Mouse (Mus musculus): Measurements from ENCODE around the gene Pappa2. TPM values are rescaled to one million over a fixed set of nuclear protein-coding genes. Genes with fewer than 3 reads are reported as not detected.
A peak's percentile ranks its signal among the peaks of the same experiment; 100 is the strongest.

Pappa2 gene
- polyA plus RNA-seq, 1 experiment from 2014 or later: 0.77 TPM

GRCm38 (mm10) chr1:158713301-158714095 lies 266.8 kb downstream of the Pappa2 start:
- H3K27ac ChIP-seq (ENCODE audit: low read depth, low read length): no peak overlapping the region
- ATAC-seq (ENCODE audit: low FRiP score, low TSS enrichment): no peak; the same call in 1 of the 2 replicates
- H3K4me3 ChIP-seq (ENCODE audit: low read length): no peak overlapping the region
- no peak overlapping the region for H3K9ac ChIP-seq (ENCODE audit: low read depth, low read length)
- no peaks in the 10 kb centered on the region for H3K4me1 ChIP-seq (ENCODE audit: control insufficient read depth, insufficient read depth, low read length)
- no peaks in the 10 kb centered on the region for H3K36me3 ChIP-seq (ENCODE audit: control insufficient read depth, insufficient read depth, low read length)
- no peaks in the 10 kb centered on the region for H3K9me3 ChIP-seq (ENCODE audit: control insufficient read depth, low read length)
- 37% methylated on average over 5 of the region's 5 CpGs for WGBS
- no peak overlapping the region for H3K4me2 ChIP-seq (replicated peaks; ENCODE audit: low read depth, low read length)
- H3K27me3 ChIP-seq (ENCODE audit: control insufficient read depth, insufficient read depth, low read length): no peaks in the 10 kb centered on the region

- 88% methylated on average over 1 of the region's 1 CpGs for WGBS
- Histone ChIP-seq H3K9me3 (ENCODE audit: control insufficient read depth, low read length) (no peaks in the 10 kb centered on the region), H3K4me1 (ENCODE audit: control insufficient read depth, insufficient read depth, low read length) (no peaks in the 10 kb centered on the region), H3K36me3 (ENCODE audit: control insufficient read depth, insufficient read depth, low read length) (no peaks in the 10 kb centered on the region), H3K27ac (ENCODE audit: low read depth, low read length) (no peak overlapping the region), H3K4me3 (ENCODE audit: low read length) (no peak overlapping the region), H3K4me2 (replicated peaks; ENCODE audit: low read depth, low read length) (no peak overlapping the region), H3K27me3 (ENCODE audit: control insufficient read depth, insufficient read depth, low read length) (no peaks in the 10 kb centered on the region), H3K9ac (ENCODE audit: low read depth, low read length) (no peak overlapping the region)
- ATAC-seq (ENCODE audit: low FRiP score, low TSS enrichment): no peak
Observed at GRCm38 (mm10) chr1:158701336-158701735, 279.0 kb downstream of the Pappa2 start.

GRCm38 (mm10) chr1:158700147-158700546 lies 280.1 kb downstream of the Pappa2 start:
- WGBS: 86% methylated on average over 2 of the region's 2 CpGs
- Histone ChIP-seq H3K27me3 (ENCODE audit: control insufficient read depth, insufficient read depth, low read length) (no peaks in the 10 kb centered on the region), H3K4me2 (replicated peaks; ENCODE audit: low read depth, low read length) (no peak overlapping the region), H3K36me3 (ENCODE audit: control insufficient read depth, insufficient read depth, low read length) (no peaks in the 10 kb centered on the region), H3K4me1 (ENCODE audit: control insufficient read depth, insufficient read depth, low read length) (no peaks in the 10 kb centered on the region), H3K9ac (ENCODE audit: low read depth, low read length) (no peak overlapping the region), H3K9me3 (ENCODE audit: control insufficient read depth, low read length) (no peaks in the 10 kb centered on the region), H3K4me3 (ENCODE audit: low read length) (no peak overlapping the region), H3K27ac (ENCODE audit: low read depth, low read length) (no peak overlapping the region)
- no peak for ATAC-seq (ENCODE audit: low FRiP score, low TSS enrichment)

- no peaks in the 10 kb centered on the region for H3K36me3 ChIP-seq (ENCODE audit: control insufficient read depth, insufficient read depth, low read length)
- H3K4me2 ChIP-seq (replicated peaks; ENCODE audit: low read depth, low read length): no peak overlapping the region
- no peak for ATAC-seq (ENCODE audit: low FRiP score, low TSS enrichment)
- no peaks in the 10 kb centered on the region for H3K9me3 ChIP-seq (ENCODE audit: control insufficient read depth, low read length)
- H3K27me3 ChIP-seq (ENCODE audit: control insufficient read depth, insufficient read depth, low read length): no peaks in the 10 kb centered on the region
- WGBS: 87% methylated on average over 2 of the region's 2 CpGs
- no peak overlapping the region for H3K27ac ChIP-seq (ENCODE audit: low read depth, low read length)
- no peaks in the 10 kb centered on the region for H3K4me1 ChIP-seq (ENCODE audit: control insufficient read depth, insufficient read depth, low read length)
- H3K9ac ChIP-seq (ENCODE audit: low read depth, low read length): no peak overlapping the region
- no peak overlapping the region for H3K4me3 ChIP-seq (ENCODE audit: low read length)
Observed at GRCm38 (mm10) chr1:158699276-158699675, 281.0 kb downstream of the Pappa2 start.

GRCm38 (mm10) chr1:158697859-158698569 lies 282.3 kb downstream of the Pappa2 start:
- no peaks in the 10 kb centered on the region for H3K9me3 ChIP-seq (ENCODE audit: control insufficient read depth, low read length)
- no peak overlapping the region for H3K9ac ChIP-seq (ENCODE audit: low read depth, low read length)
- no peaks in the 10 kb centered on the region for H3K4me1 ChIP-seq (ENCODE audit: control insufficient read depth, insufficient read depth, low read length)
- no peak overlapping the region for H3K27ac ChIP-seq (ENCODE audit: low read depth, low read length)
- H3K36me3 ChIP-seq (ENCODE audit: control insufficient read depth, insufficient read depth, low read length): no peaks in the 10 kb centered on the region
- no peak overlapping the region for H3K4me3 ChIP-seq (ENCODE audit: low read length)
- 89% methylated on average over 10 of the region's 10 CpGs for WGBS
- H3K27me3 ChIP-seq (ENCODE audit: control insufficient read depth, insufficient read depth, low read length): no peaks in the 10 kb centered on the region
- no peak for ATAC-seq (ENCODE audit: low FRiP score, low TSS enrichment)
- no peak overlapping the region for H3K4me2 ChIP-seq (replicated peaks; ENCODE audit: low read depth, low read length)

- Histone ChIP-seq H3K4me2 (replicated peaks; ENCODE audit: low read depth, low read length) (no peak overlapping the region), H3K4me1 (ENCODE audit: control insufficient read depth, insufficient read depth, low read length) (no peaks in the 10 kb centered on the region), H3K36me3 (ENCODE audit: control insufficient read depth, insufficient read depth, low read length) (no peaks in the 10 kb centered on the region), H3K9ac (ENCODE audit: low read depth, low read length) (no peak overlapping the region), H3K4me3 (ENCODE audit: low read length) (no peak overlapping the region), H3K27me3 (ENCODE audit: control insufficient read depth, insufficient read depth, low read length) (no peaks in the 10 kb centered on the region), H3K9me3 (ENCODE audit: control insufficient read depth, low read length) (no peaks in the 10 kb centered on the region), H3K27ac (ENCODE audit: low read depth, low read length) (no peak overlapping the region)
- WGBS: 76% methylated on average over 3 of the region's 3 CpGs
- ATAC-seq (ENCODE audit: low FRiP score, low TSS enrichment): no peak
Observed at GRCm38 (mm10) chr1:158697423-158697822, 282.9 kb downstream of the Pappa2 start.

DNA sequence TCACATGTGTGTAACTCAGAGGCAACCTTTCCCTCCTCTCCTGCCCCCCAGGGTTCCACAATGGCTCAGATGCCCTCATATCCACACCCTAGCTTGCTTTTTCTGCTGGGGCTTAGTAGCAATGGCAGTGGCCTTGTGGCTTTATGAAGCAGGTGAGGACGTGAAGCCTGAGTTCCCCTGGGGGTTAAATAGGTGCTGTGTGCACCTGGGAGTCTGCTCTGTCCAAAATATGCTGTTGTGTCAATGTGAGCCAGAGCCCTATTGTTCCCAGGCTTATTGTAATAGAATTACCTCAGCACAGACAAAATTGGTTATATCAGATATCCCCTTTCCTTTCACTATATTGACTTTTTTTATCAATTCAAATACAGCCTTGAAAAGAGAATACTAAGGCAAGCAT lies 292.6 kb downstream of the Pappa2 start:
- H3K9ac ChIP-seq (ENCODE audit: low read depth, low read length): no peak overlapping the region
- no peaks in the 10 kb centered on the region for H3K4me1 ChIP-seq (ENCODE audit: control insufficient read depth, insufficient read depth, low read length)
- no peak overlapping the region for H3K27ac ChIP-seq (ENCODE audit: low read depth, low read length)
- 65% methylated on average over 1 of the region's 1 CpGs for WGBS
- no peak overlapping the region for H3K4me3 ChIP-seq (ENCODE audit: low read length)
- H3K36me3 ChIP-seq (ENCODE audit: control insufficient read depth, insufficient read depth, low read length): no peaks in the 10 kb centered on the region
- no peaks in the 10 kb centered on the region for H3K27me3 ChIP-seq (ENCODE audit: control insufficient read depth, insufficient read depth, low read length)
- H3K9me3 ChIP-seq (ENCODE audit: control insufficient read depth, low read length): no peaks in the 10 kb centered on the region
- ATAC-seq (ENCODE audit: low FRiP score, low TSS enrichment): no peak
- no peak overlapping the region for H3K4me2 ChIP-seq (replicated peaks; ENCODE audit: low read depth, low read length)

- no peak overlapping the region for H3K9ac ChIP-seq (ENCODE audit: low read depth, low read length)
- H3K9me3 ChIP-seq (ENCODE audit: control insufficient read depth, low read length): no peaks in the 10 kb centered on the region
- H3K4me3 ChIP-seq (ENCODE audit: low read length): no peak overlapping the region
- H3K27ac ChIP-seq (ENCODE audit: low read depth, low read length): no peak overlapping the region
- no peaks in the 10 kb centered on the region for H3K36me3 ChIP-seq (ENCODE audit: control insufficient read depth, insufficient read depth, low read length)
- H3K4me2 ChIP-seq (replicated peaks; ENCODE audit: low read depth, low read length): no peak overlapping the region
- no peaks in the 10 kb centered on the region for H3K27me3 ChIP-seq (ENCODE audit: control insufficient read depth, insufficient read depth, low read length)
- peak; percentile 82 for ATAC-seq (ENCODE audit: low FRiP score, low TSS enrichment)
- no peaks in the 10 kb centered on the region for H3K4me1 ChIP-seq (ENCODE audit: control insufficient read depth, insufficient read depth, low read length)
- 39% methylated on average over 3 of the region's 3 CpGs for WGBS
Observed at GRCm38 (mm10) chr1:158669971-158670592, 310.2 kb downstream of the Pappa2 start.

DNA sequence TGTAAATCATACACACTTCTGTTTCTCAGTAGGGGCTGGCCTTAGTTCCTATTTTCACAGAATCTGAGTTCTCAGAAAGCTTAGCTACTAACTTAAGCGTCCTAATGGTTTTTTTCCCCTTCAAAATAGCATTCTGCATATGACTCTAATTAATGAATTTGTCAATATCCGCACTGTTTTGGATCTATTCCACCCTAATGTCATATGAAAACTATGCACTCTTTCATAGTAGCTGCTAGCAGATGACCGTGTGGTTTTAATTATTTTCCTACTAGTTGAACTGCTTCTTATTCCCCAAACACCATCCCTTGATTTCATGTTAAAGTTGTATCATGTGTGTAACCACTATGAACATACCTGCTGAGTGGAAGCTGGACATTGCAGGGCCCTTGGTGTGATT lies 314.3 kb downstream of the Pappa2 start:
- no peak for ATAC-seq (ENCODE audit: low FRiP score, low TSS enrichment)
- Histone ChIP-seq H3K9ac (ENCODE audit: low read depth, low read length) (no peak overlapping the region), H3K4me2 (replicated peaks; ENCODE audit: low read depth, low read length) (no peak overlapping the region), H3K9me3 (ENCODE audit: control insufficient read depth, low read length) (no peaks in the 10 kb centered on the region), H3K4me1 (ENCODE audit: control insufficient read depth, insufficient read depth, low read length) (no peaks in the 10 kb centered on the region), H3K27ac (ENCODE audit: low read depth, low read length) (no peak overlapping the region), H3K27me3 (ENCODE audit: control insufficient read depth, insufficient read depth, low read length) (no peaks in the 10 kb centered on the region), H3K36me3 (ENCODE audit: control insufficient read depth, insufficient read depth, low read length) (no peaks in the 10 kb centered on the region), H3K4me3 (ENCODE audit: low read length) (no peak overlapping the region)
- WGBS: 83% methylated on average over 3 of the region's 3 CpGs
